Mouse (Mus musculus): ENCODE results near the gene Sfi1. TPM values are rescaled to one million over a fixed set of nuclear protein-coding genes. Genes with fewer than 3 reads are reported as not detected.

The Sfi1 gene
- total and polyA plus RNA-seq, 3 experiments: 49.8 to 180 (median 83.6) TPM

GRCm38 (mm10) chr11:3212526-3212925 lies 19.3 kb upstream of the Sfi1 start:
- H3K36me3 ChIP-seq (ENCODE audit: control insufficient read depth in 1 of 2, insufficient read depth in 2 of 2, low read length in 2 of 2): peaks cover 2 to 63% of the 10 kb centered on the region in 2 experiments
- no peaks in the 10 kb centered on the region for H3K4me1 ChIP-seq (ENCODE audit: control insufficient read depth in 1 of 2, insufficient read depth in 2 of 2, low read length in 2 of 2)
- no peak overlapping the region for H3K9ac ChIP-seq (ENCODE audit: control insufficient read depth, low read depth, low read length, poor library complexity, severe bottlenecking)
- H3K4me3 ChIP-seq (ENCODE audit: control insufficient read depth in 1 of 2, insufficient read depth in 1 of 2, low read depth in 2 of 2, low read length in 2 of 2): no peak overlapping the region
- TF ChIP-seq EP300 (IDR thresholded peaks at IDR 0.05; ENCODE audit: low read depth in 1 of 2, low read length in 2 of 2) (no peak), SIN3A (IDR thresholded peaks at IDR 0.05; ENCODE audit: low read length) (no peak), ETS1 (IDR thresholded peaks at IDR 0.05; ENCODE audit: low read depth, low read length) (no peak), MEF2A (IDR thresholded peaks at IDR 0.05; ENCODE audit: extremely low read depth, insufficient replicate concordance, low read depth, low read length, poor library complexity, severe bottlenecking) (no peak), POLR2AphosphoS2 (IDR thresholded peaks at IDR 0.05; ENCODE audit: low read length) (no peak), TBP (IDR thresholded peaks at IDR 0.05; ENCODE audit: low read depth, low read length) (no peak), MAFK (IDR thresholded peaks at IDR 0.05; ENCODE audit: borderline replicate concordance, low read depth, low read length) (no peak), KAT2A (conservative IDR thresholded peaks at IDR 0.05; ENCODE audit: low read depth, low read length) (no peak)
- no peaks in the 10 kb centered on the region for H3K9me3 ChIP-seq (replicated peaks; ENCODE audit: insufficient read depth, low read length)
- H3K27ac ChIP-seq (ENCODE audit: control insufficient read depth, low read depth, low read length): no peak overlapping the region
- peaks cover 25% of the 10 kb centered on the region for H3K79me2 ChIP-seq (ENCODE audit: control insufficient read depth, insufficient read depth, low read length, poor library complexity)
- H3K27me3 ChIP-seq (ENCODE audit: control insufficient read depth in 1 of 2, insufficient read depth in 2 of 2, low read length in 2 of 2): no peaks in the 10 kb centered on the region
- no peak for DNase-seq (ENCODE audit: low read depth, low spot score)

DNA sequence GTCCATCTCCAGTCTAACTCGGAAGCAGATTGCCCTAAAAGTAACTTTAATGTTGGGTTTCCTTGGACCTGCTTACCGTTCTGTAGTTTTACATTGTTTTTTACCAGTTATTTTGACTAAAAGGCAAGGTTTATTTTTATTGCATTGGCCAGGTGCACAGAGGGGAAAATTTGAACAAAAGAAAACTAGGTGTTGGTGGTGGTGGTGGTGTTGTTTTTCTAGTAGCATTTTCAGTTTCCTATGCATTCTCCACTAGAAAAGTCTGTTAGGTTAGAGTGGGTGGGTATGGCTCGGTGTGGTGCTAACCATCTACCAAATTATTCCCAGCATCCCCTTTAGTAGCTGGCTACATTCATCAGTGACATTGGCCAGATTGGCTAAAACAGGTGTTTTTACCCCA lies 13.5 kb upstream of the Sfi1 start:
- H3K27me3 ChIP-seq (ENCODE audit: control insufficient read depth in 1 of 2, insufficient read depth in 2 of 2, low read length in 2 of 2): no peaks in the 10 kb centered on the region
- TF ChIP-seq CHD1 (IDR thresholded peaks at IDR 0.05; ENCODE audit: low read depth, low read length) (no peak), USF1 (IDR thresholded peaks at IDR 0.05; ENCODE audit: low read depth, low read length) (no peak), MXI1 (IDR thresholded peaks at IDR 0.05; ENCODE audit: low read depth, low read length) (no peak), MYC (IDR thresholded peaks at IDR 0.05; ENCODE audit: low read depth, low read length) (no peak), TAL1 (IDR thresholded peaks at IDR 0.05; ENCODE audit: low read length) (no peak), NELFE (IDR thresholded peaks at IDR 0.05; ENCODE audit: low read depth, low read length) (no peak), ZMIZ1 (IDR thresholded peaks at IDR 0.05; ENCODE audit: low read depth, low read length) (no peak), ZKSCAN1 (IDR thresholded peaks at IDR 0.05; ENCODE audit: low read depth, low read length) (no peak), SIN3A (IDR thresholded peaks at IDR 0.05; ENCODE audit: low read length) (no peak), ZNF384 (IDR thresholded peaks at IDR 0.05; ENCODE audit: low read depth, low read length) (no peak), UBTF (IDR thresholded peaks at IDR 0.05; ENCODE audit: borderline replicate concordance, insufficient read depth, low read depth, low read length) (no peak), KAT2A (conservative IDR thresholded peaks at IDR 0.05; ENCODE audit: low read depth, low read length) (no peak), GATA1 (IDR thresholded peaks at IDR 0.05; ENCODE audit: low read depth, low read length) (no peak), POLR2AphosphoS5 (IDR thresholded peaks at IDR 0.05; ENCODE audit: borderline replicate concordance, low read depth, low read length) (no peak)
- H3K4me1 ChIP-seq (ENCODE audit: control insufficient read depth in 1 of 2, insufficient read depth in 2 of 2, low read length in 2 of 2): peaks cover 7 to 14% of the 10 kb centered on the region in 2 experiments
- H3K9ac ChIP-seq (ENCODE audit: control insufficient read depth, low read depth, low read length, poor library complexity, severe bottlenecking): no peak overlapping the region
- no peaks in the 10 kb centered on the region for H3K9me3 ChIP-seq (replicated peaks; ENCODE audit: insufficient read depth, low read length)
- no peak overlapping the region for H3K27ac ChIP-seq (ENCODE audit: control insufficient read depth, low read depth, low read length)
- no peak overlapping the region for H3K4me3 ChIP-seq (ENCODE audit: control insufficient read depth in 1 of 2, insufficient read depth in 1 of 2, low read depth in 2 of 2, low read length in 2 of 2)
- H3K36me3 ChIP-seq (ENCODE audit: control insufficient read depth in 1 of 2, insufficient read depth in 2 of 2, low read length in 2 of 2): peaks cover 30 to 32% of the 10 kb centered on the region in 2 experiments
- peaks cover 65% of the 10 kb centered on the region for H3K79me2 ChIP-seq (ENCODE audit: control insufficient read depth, insufficient read depth, low read length, poor library complexity)
- DNase-seq (ENCODE audit: low read depth, low spot score): no peak
